19 mouse cellular contexts compared by ENCODE assay signal in genomic region chr3:109174394-109174793, GRCm38 (mm10). TPM values are rescaled to one million over a fixed set of nuclear protein-coding genes. Genes with fewer than 3 reads are reported as not detected.
A peak's percentile ranks its signal among the peaks of the same experiment; 100 is the strongest.
DNase-seq lines count a peak whose midpoint lies in the region; TF ChIP-seq lines count a peak whose summit lies in the region.
"Had no signal": no experiment of that assay in that cellular context is flagged by ENCODE, and none has a peak within 500 bp of the region (broad histone marks: within the 10 kb centered on the region; RNA-seq: fewer than 3 reads in every experiment).

No protein-coding gene starts in this region.

- TF ChIP-seq CTCF in layer of hippocampus, adult 2 months (conservative IDR thresholded peaks at IDR 0.05), result no peak

- DNase-seq in layer of hippocampus, adult 11-12 months (ENCODE audit: low spot score), result peak; percentile 23
- DNase-seq in layer of hippocampus, postnatal 36 days, result no peak
- peak in 1 of 2 experiments; percentile 32 for DNase-seq in layer of hippocampus, adult 2 months (ENCODE audit: low spot score in 2 of 2)
- no peak for DNase-seq in layer of hippocampus, adult 9-10 months (ENCODE audit: low spot score)
- DNase-seq: adrenal gland, adult 2 months; adrenal gland, postnatal 10 days; adrenal gland, postnatal 25 days; cerebellum, adult 11 months; cerebellum, adult 18-20 months; cerebellum, adult 8-10 months; cerebellum, adult 9-11 months; cerebellum, postnatal 14 days; cerebellum, postnatal 36 days; embryo, embryonic 11 days had no signal

- H3K4me3 ChIP-seq in layer of hippocampus, adult 2 months, result no peak overlapping the region
- H3K4me3 ChIP-seq: embryonic facial prominence, embryonic 13.5 days; embryonic facial prominence, embryonic 15.5 days; erythroblast, embryonic 14.5 days; forebrain, embryonic 10.5 days; forebrain, embryonic 12.5 days had no signal

- H3K27ac ChIP-seq in layer of hippocampus, adult 2 months, result peak overlapping the region; percentile 53; the same call in 1 of the 2 replicates
- H3K27ac ChIP-seq: embryonic facial prominence, embryonic 13.5 days; embryonic facial prominence, embryonic 15.5 days; forebrain, embryonic 10.5 days; forebrain, embryonic 12.5 days had no signal

RNA-seq across cellular contexts. Expression of gene Slc25a24, which starts 51.4 kb away (rescaled TPM):
- total RNA-seq in layer of hippocampus, postnatal 36 days (2021), result 1 to 10 TPM; 2.9 to 3.0 TPM
- total RNA-seq in layer of hippocampus, adult 2 months (2021), result 1 to 10 TPM; 3.3 to 4.0 TPM
